In the genomic region with DNA sequence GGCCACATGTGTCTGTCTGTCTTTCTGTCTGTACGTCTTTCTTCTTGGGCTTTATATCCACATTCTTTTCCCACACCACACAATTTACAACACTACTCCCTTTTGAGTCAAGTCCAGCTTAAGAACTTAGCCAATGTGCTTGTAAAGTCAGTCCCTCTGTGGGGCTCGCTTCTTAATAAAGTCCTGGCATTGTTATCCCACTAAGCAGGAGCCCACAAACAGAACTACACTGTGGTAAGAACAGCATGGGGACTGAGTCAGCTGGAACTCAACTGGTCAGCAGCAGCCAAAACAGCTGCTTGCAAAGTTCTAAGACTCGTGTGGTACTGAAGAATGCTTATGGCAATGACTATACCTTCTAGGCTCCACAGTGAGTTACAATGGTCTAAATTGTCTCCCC, we compare ENCODE assay signal across 15 mouse cellular contexts.
"Had no signal": no experiment of that assay in that cellular context is flagged by ENCODE, and none has a peak within 500 bp of the region (broad histone marks: within the 10 kb centered on the region; RNA-seq: fewer than 3 reads in every experiment).

No protein-coding gene starts in this region.

- DNase-seq: kidney, postnatal 25 days; layer of hippocampus, adult 9-11 months; liver; lung, adult 18-20 months; lung, postnatal 10 days; lung, postnatal 36 days; right cerebral cortex, adult 18-20 months; right cerebral cortex, postnatal 14 days; right cerebral cortex, postnatal 4 days; thymus, adult 2 months; thymus, postnatal 14 days; thymus, postnatal 4 days had no signal

- ATAC-seq: liver, embryonic 12.5 days; midbrain, embryonic 13.5 days; midbrain, embryonic 16.5 days had no signal
